Mouse (Mus musculus) CD4-positive naive resting alpha-beta T cell, adult 76 days (primary cell): Measurements from ENCODE around the gene Olfr195. TPM values are rescaled to one million over a fixed set of nuclear protein-coding genes. Genes with fewer than 3 reads are reported as not detected.

Source experiments
- total RNA-seq: library from RNA; stranded (reverse); gene quantifications from one replicate; pipeline ENCODE4 v1.2.4, GENCODE M21; 2023

Gene Olfr195
- total RNA-seq, result not detected

GRCm38 (mm10) chr16:59146746-59147145, at the start of gene Olfr195:
Gene Olfr195, plus strand, starts transcription at chr16:59147046.

GRCm38 (mm10) chr16:59111781-59112180, 35.1 kb upstream of the Olfr195 start, which contains the start of gene Olfr193:
Gene Olfr193, minus strand, starts transcription at chr16:59111881.

DNA sequence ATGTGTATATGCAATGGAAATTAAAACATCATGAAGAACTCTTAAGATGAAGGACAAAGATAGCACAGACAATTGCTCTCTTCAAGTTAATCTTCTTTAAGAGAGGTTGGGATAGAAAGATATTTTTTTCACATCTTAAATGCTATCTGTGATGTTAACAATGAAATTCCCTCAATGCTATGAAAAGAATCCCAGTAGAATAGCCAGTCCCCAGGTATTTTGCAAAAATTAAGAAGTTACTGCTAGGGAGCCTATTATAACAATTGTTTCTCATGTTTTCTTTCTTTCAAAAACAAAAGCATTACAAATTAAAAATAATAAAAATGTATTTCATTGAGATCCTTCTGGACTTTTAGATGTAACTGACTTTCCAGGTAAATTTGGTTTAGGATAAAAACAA, 25.9 kb upstream of the Olfr195 start, which contains the start of gene Olfr194:
Gene Olfr194, minus strand, starts transcription at position 101 of the 400 bp plus-strand sequence.

GRCm38 (mm10) chr16:59170354-59170753, 23.5 kb downstream of the Olfr195 start, which contains the start of gene Olfr196:
Gene Olfr196, minus strand, starts transcription at chr16:59170454.

Other genes with a start within 250 kb of the Olfr195 start
- gene Olfr181, start 218.3 kb upstream of the Olfr195 start, total RNA-seq, result not detected
- not detected for gene Olfr180, start 217.7 kb upstream of the Olfr195 start, total RNA-seq
- gene Olfr183, start 151.7 kb upstream of the Olfr195 start, total RNA-seq, result not detected
- not detected for gene Olfr186, start 116.8 kb upstream of the Olfr195 start, total RNA-seq
- gene Olfr187, start 107.3 kb upstream of the Olfr195 start, total RNA-seq, result not detected
- not detected for gene Olfr190, start 69.0 kb upstream of the Olfr195 start, total RNA-seq
- not detected for gene Olfr191, start 57.2 kb upstream of the Olfr195 start, total RNA-seq
- gene Olfr193, start 35.2 kb upstream of the Olfr195 start, total RNA-seq, result not detected
- not detected for gene Olfr194, start 26.0 kb upstream of the Olfr195 start, total RNA-seq
- not detected for gene Olfr196, start 23.4 kb downstream of the Olfr195 start, total RNA-seq
- not detected for gene Olfr198, start 56.5 kb downstream of the Olfr195 start, total RNA-seq
- gene Olfr199, start 72.7 kb downstream of the Olfr195 start, total RNA-seq, result not detected
- gene Olfr201, start 125.6 kb downstream of the Olfr195 start, total RNA-seq, result not detected
- not detected for gene Olfr202, start 139.7 kb downstream of the Olfr195 start, total RNA-seq
- not detected for gene Olfr203, start 151.8 kb downstream of the Olfr195 start, total RNA-seq
- gene Olfr204, start 171.2 kb downstream of the Olfr195 start, total RNA-seq, result not detected
- gene Olfr205, start 184.1 kb downstream of the Olfr195 start, total RNA-seq, result not detected
- not detected for gene Olfr206, start 202.2 kb downstream of the Olfr195 start, total RNA-seq
- not detected for gene Olfr209, start 216.9 kb downstream of the Olfr195 start, total RNA-seq